Mouse (Mus musculus) E14TG2a.4 (cell line): Measurements from ENCODE around the gene Raly.

Source experiments
- CTCF ChIP-seq: conservative IDR thresholded peaks from 2 replicates; pipeline ENCODE4 v1.5.1; 2014; ENCODE audit warnings: low read length
- NANOG ChIP-seq: IDR thresholded peaks from 2 replicates; pipeline ENCODE4 v1.6.1; 2014; ENCODE audit warnings: borderline replicate concordance, low read length, mixed read lengths

DNA sequence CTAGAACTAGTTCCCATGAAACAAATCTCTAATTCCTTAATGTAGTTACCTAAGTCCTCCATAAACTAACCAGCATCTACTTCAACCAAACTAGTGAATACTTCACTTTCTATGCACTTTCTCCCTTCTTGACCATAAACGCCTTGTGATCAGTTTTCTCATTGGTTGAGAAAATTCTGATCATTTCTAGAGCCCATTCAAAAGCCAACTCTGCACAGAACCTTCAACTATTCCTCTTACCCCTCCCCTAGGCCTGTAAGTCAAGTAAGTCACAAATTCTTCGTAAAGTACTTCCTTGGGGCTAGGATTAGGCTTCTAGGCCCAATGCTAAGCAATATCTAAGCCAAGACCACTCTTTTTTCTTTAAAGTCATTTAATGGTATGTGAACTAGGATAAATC, 100.7 kb downstream of the Raly start:
- TF ChIP-seq NANOG = no peak
- TF ChIP-seq CTCF = no peak
